Mouse (Mus musculus): ENCODE measurements around the gene Pdap1.
"Not testable (repeated sequence)": the region's sequence is repeated elsewhere in the genome, so short reads cannot be mapped to it uniquely, and the experiment has no call there.

The Pdap1 gene

GRCm38 (mm10) chr5:145139571-145140519 is at the start of gene Pdap1, which contains the start of gene Bud31:
Gene Pdap1 (minus strand): TSS chr5:145140238.
Gene Bud31 (plus strand): TSS chr5:145140362.
- peak; percentile 90 for DNase-seq (ENCODE audit: low read depth, low spot score)

GRCm38 (mm10) chr5:145189416-145189815 is 49.4 kb upstream of the Pdap1 start:
- DNase-seq (ENCODE audit: low read depth, low spot score): no peak

GRCm38 (mm10) chr5:145185244-145185643 is 45.2 kb upstream of the Pdap1 start:
- DNase-seq (ENCODE audit: low read depth, low spot score): no peak

GRCm38 (mm10) chr5:145178461-145178980 is 38.5 kb upstream of the Pdap1 start:
- no peak for DNase-seq (ENCODE audit: low read depth, low spot score)

- no peak for DNase-seq (ENCODE audit: low read depth, low spot score)
Observed at GRCm38 (mm10) chr5:145167306-145167661, 27.2 kb upstream of the Pdap1 start.

- peak; percentile 99 for DNase-seq (ENCODE audit: low read depth, low spot score)
Observed at GRCm38 (mm10) chr5:145166536-145167305, 26.7 kb upstream of the Pdap1 start, which contains the start of the genes Ptcd1 and Cpsf4. Gene Ptcd1 (minus strand): TSS chr5:145167108. Gene Cpsf4 (plus strand): TSS chr5:145167213.

- no peak for DNase-seq (ENCODE audit: low read depth, low spot score)
Observed at GRCm38 (mm10) chr5:145165184-145165583, 25.1 kb upstream of the Pdap1 start.

- peak; percentile 47 for DNase-seq (ENCODE audit: low read depth, low spot score)
Observed at GRCm38 (mm10) chr5:145164710-145165109, 24.7 kb upstream of the Pdap1 start.

- no peak for DNase-seq (ENCODE audit: low read depth, low spot score)
Observed at GRCm38 (mm10) chr5:145161361-145161760, 21.3 kb upstream of the Pdap1 start.

GRCm38 (mm10) chr5:145152690-145153089 is 12.7 kb upstream of the Pdap1 start:
- DNase-seq (ENCODE audit: low read depth, low spot score): no peak

GRCm38 (mm10) chr5:145149294-145149693 is 9.3 kb upstream of the Pdap1 start:
- DNase-seq (ENCODE audit: low read depth, low spot score): no peak

GRCm38 (mm10) chr5:145147748-145148147 is 7.7 kb upstream of the Pdap1 start:
- DNase-seq (ENCODE audit: low read depth, low spot score): no peak

- DNase-seq (ENCODE audit: low read depth, low spot score): no peak
Observed at GRCm38 (mm10) chr5:145140611-145141010, 573 bp upstream of the Pdap1 start.

- no peak for DNase-seq (ENCODE audit: low read depth, low spot score)
Observed at GRCm38 (mm10) chr5:145138836-145139235, 1.2 kb downstream of the Pdap1 start.

- DNase-seq (ENCODE audit: low read depth, low spot score): not testable (repeated sequence)
Observed at GRCm38 (mm10) chr5:145133275-145133674, 6.8 kb downstream of the Pdap1 start.

GRCm38 (mm10) chr5:145130995-145131394 is 9.0 kb downstream of the Pdap1 start:
- DNase-seq (ENCODE audit: low read depth, low spot score): no peak

- no peak for DNase-seq (ENCODE audit: low read depth, low spot score)
Observed at GRCm38 (mm10) chr5:145130191-145130590, 9.8 kb downstream of the Pdap1 start.

- not testable (repeated sequence) for DNase-seq (ENCODE audit: low read depth, low spot score)
Observed at GRCm38 (mm10) chr5:145129773-145130172, 10.3 kb downstream of the Pdap1 start.

- no peak for DNase-seq (ENCODE audit: low read depth, low spot score)
Observed at GRCm38 (mm10) chr5:145129124-145129523, 10.9 kb downstream of the Pdap1 start.

GRCm38 (mm10) chr5:145126580-145126979 is 13.5 kb downstream of the Pdap1 start:
- no peak for DNase-seq (ENCODE audit: low read depth, low spot score)

GRCm38 (mm10) chr5:145123396-145123795 is 16.6 kb downstream of the Pdap1 start:
- DNase-seq (ENCODE audit: low read depth, low spot score): no peak

- DNase-seq (ENCODE audit: low read depth, low spot score): no peak
Observed at GRCm38 (mm10) chr5:145120921-145121320, 19.1 kb downstream of the Pdap1 start.
